Mouse (Mus musculus) megakaryocyte, embryonic 14.5 days (primary cell): ENCODE results near the gene Igf1r.

Experiments
- FLI1 ChIP-seq: IDR thresholded peaks from 2 replicates; pipeline ENCODE4 v1.6.1; 2012; ENCODE audit warnings: low read length, inconsistent platforms, mixed read lengths
- GATA1 ChIP-seq: IDR thresholded peaks from 3 replicates; pipeline ENCODE4 v1.6.1; 2012; ENCODE audit warnings: mixed read lengths, low read length, inconsistent platforms, borderline replicate concordance

DNA sequence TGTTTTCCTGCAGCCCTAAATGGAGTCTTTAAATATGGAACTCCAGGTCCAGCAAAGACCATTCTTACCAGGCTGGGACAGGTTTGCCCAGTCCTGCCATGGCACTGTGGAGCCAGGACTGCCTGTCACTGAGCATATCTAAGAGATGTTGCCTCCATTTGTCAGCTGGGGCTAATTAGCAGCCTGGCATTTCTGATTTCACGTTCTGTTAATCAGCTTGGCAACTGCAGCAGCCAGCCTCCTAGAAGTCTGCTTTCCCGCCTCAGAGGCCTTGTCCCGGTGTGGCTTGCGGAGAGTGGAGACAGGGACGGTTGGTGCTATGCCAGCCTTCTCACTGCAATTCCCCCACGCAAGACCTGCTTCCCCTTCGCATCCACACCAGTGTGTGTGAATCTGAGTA is 220.1 kb downstream of the Igf1r start:
- TF ChIP-seq GATA1 (no peak), FLI1 (no peak)
